8 mouse cellular contexts compared by ENCODE assay signal in genomic region chr8:121730646-121731045, GRCm38 (mm10). TPM values are rescaled to one million over a fixed set of nuclear protein-coding genes. Genes with fewer than 3 reads are reported as not detected.
A peak's percentile ranks its signal among the peaks of the same experiment; 100 is the strongest.
DNase-seq lines count a peak whose midpoint lies in the region; ATAC-seq and TF ChIP-seq lines count a peak whose summit lies in the region.
"Had no signal": no experiment of that assay in that cellular context is flagged by ENCODE, and none has a peak within 500 bp of the region (broad histone marks: within the 10 kb centered on the region; RNA-seq: fewer than 3 reads in every experiment).

No protein-coding gene starts in this region.

- no peaks in the 10 kb centered on the region for H3K4me1 ChIP-seq in lung, embryonic 14.5 days (ENCODE audit: insufficient read depth)
- peaks cover 27% of the 10 kb centered on the region for H3K4me1 ChIP-seq in embryonic facial prominence, embryonic 10.5 days
- no peaks in the 10 kb centered on the region; the same call in 1 of the 2 replicates for H3K4me1 ChIP-seq in intestine, embryonic 14.5 days (replicated peaks; ENCODE audit: control insufficient read depth, insufficient read depth, low read length)
- peaks cover 34% of the 10 kb centered on the region for H3K4me1 ChIP-seq in neural tube, embryonic 15.5 days

- ATAC-seq in lung, embryonic 14.5 days (ENCODE audit: insufficient read depth), result no peak
- no peak for ATAC-seq in intestine, embryonic 14.5 days (replicated peaks; ENCODE audit: low FRiP score, low TSS enrichment, low read depth)
- peak; percentile 25; the same call in 1 of the 2 replicates for ATAC-seq in neural tube, embryonic 15.5 days (ENCODE audit: low FRiP score)

- H3K4me3 ChIP-seq in lung, embryonic 14.5 days (ENCODE audit: low read depth, low read length), result peak overlapping the region; percentile 43
- peak overlapping the region; percentile 62 for H3K4me3 ChIP-seq in embryonic facial prominence, embryonic 10.5 days
- peak overlapping the region; percentile 42 for H3K4me3 ChIP-seq in intestine, embryonic 14.5 days (ENCODE audit: low read depth, low read length)
- peak overlapping the region; percentile 73 for H3K4me3 ChIP-seq in neural tube, embryonic 15.5 days (replicated peaks)

- H3K4me2 ChIP-seq in lung, embryonic 14.5 days, result peak overlapping the region; percentile 91
- H3K4me2 ChIP-seq in intestine, embryonic 14.5 days (ENCODE audit: low read length), result peak overlapping the region; percentile 75
- H3K4me2 ChIP-seq in neural tube, embryonic 15.5 days, result peak overlapping the region; percentile 85

- no peak for DNase-seq in lung, embryonic 14.5 days
- DNase-seq in lung, postnatal 25 days (ENCODE audit: low spot score), result no peak
- peak; percentile 26 for DNase-seq in embryonic facial prominence, embryonic 10.5 days (ENCODE audit: low spot score)
- DNase-seq in intestine, embryonic 14.5 days (ENCODE audit: low spot score), result no peak
- no peak for DNase-seq in right cerebral cortex, postnatal 36 days (ENCODE audit: low spot score in 2 of 2)
- DNase-seq in left cerebral cortex, postnatal 4 days, result no peak

- no peak overlapping the region for H3K9ac ChIP-seq in lung, embryonic 14.5 days
- H3K9ac ChIP-seq in intestine, embryonic 14.5 days (ENCODE audit: low read length), result no peak overlapping the region
- peak overlapping the region; percentile 80 for H3K9ac ChIP-seq in neural tube, embryonic 15.5 days (replicated peaks)

- no peaks in the 10 kb centered on the region; the same call in 1 of the 2 replicates for H3K9me3 ChIP-seq in lung, embryonic 14.5 days (ENCODE audit: low read depth, low read length)
- H3K9me3 ChIP-seq in embryonic facial prominence, embryonic 10.5 days, result no peaks in the 10 kb centered on the region
- no peaks in the 10 kb centered on the region for H3K9me3 ChIP-seq in intestine, embryonic 14.5 days (ENCODE audit: control insufficient read depth, low read length)
- H3K9me3 ChIP-seq in neural tube, embryonic 15.5 days (replicated peaks), result no peaks in the 10 kb centered on the region

- intact Hi-C loops in left cerebral cortex, postnatal 4 days (cut with DNase I), result no loop called here

- H3K36me3 ChIP-seq in lung, embryonic 14.5 days (ENCODE audit: insufficient read depth), result no peaks in the 10 kb centered on the region
- H3K36me3 ChIP-seq in embryonic facial prominence, embryonic 10.5 days (replicated peaks), result no peaks in the 10 kb centered on the region
- no peaks in the 10 kb centered on the region for H3K36me3 ChIP-seq in intestine, embryonic 14.5 days (ENCODE audit: control insufficient read depth, insufficient read depth, low read length)
- H3K36me3 ChIP-seq in neural tube, embryonic 15.5 days, result no peaks in the 10 kb centered on the region

- H3K27me3 ChIP-seq in lung, embryonic 14.5 days (ENCODE audit: insufficient read depth, low read length), result peaks cover 54% of the 10 kb centered on the region
- H3K27me3 ChIP-seq in embryonic facial prominence, embryonic 10.5 days (replicated peaks; ENCODE audit: low read depth, poor library complexity, severe bottlenecking), result peaks cover 83% of the 10 kb centered on the region
- H3K27me3 ChIP-seq in intestine, embryonic 14.5 days (replicated peaks; ENCODE audit: control insufficient read depth, insufficient read depth, low read length), result peaks cover 67% of the 10 kb centered on the region
- peaks cover 25% of the 10 kb centered on the region for H3K27me3 ChIP-seq in neural tube, embryonic 15.5 days (replicated peaks)

- no peak overlapping the region for H3K27ac ChIP-seq in lung, embryonic 14.5 days (ENCODE audit: low read depth)
- H3K27ac ChIP-seq in embryonic facial prominence, embryonic 10.5 days (replicated peaks), result no peak overlapping the region
- H3K27ac ChIP-seq in intestine, embryonic 14.5 days (ENCODE audit: low read depth), result no peak overlapping the region
- H3K27ac ChIP-seq in neural tube, embryonic 15.5 days (replicated peaks), result peak overlapping the region; percentile 71

- no peak for TF ChIP-seq CTCF in lung, embryonic 14.5 days (IDR thresholded peaks at IDR 0.05; ENCODE audit: low read depth)

- WGBS in lung, embryonic 14.5 days, result 1% methylated on average over 36 of the region's 37 CpGs
- under 1% methylated on average over 37 of the region's 37 CpGs for WGBS in embryonic facial prominence, embryonic 10.5 days
- WGBS in intestine, embryonic 14.5 days, result under 1% methylated on average over 37 of the region's 37 CpGs
- 0% methylated on average over 37 of the region's 37 CpGs for WGBS in neural tube, embryonic 15.5 days

RNA-seq across cellular contexts. Expression of gene Jph3, which starts 1.2 kb away (rescaled TPM):
- polyA plus RNA-seq in lung, embryonic 14.5 days (2014; fragmentation: Nextera tagmentation; extraction: Ambion mirVana), result 0.22 and 0.42 TPM in 2 replicates
- 5.2 and 5.7 TPM in 2 replicates for polyA plus RNA-seq in embryonic facial prominence, embryonic 10.5 days (2016; fragmentation: Nextera tagmentation; extraction: Ambion mirVana)
- 4.4 and 4.6 TPM in 2 replicates for polyA plus RNA-seq in intestine, embryonic 14.5 days (2014; fragmentation: Nextera tagmentation; extraction: Ambion mirVana)
- polyA plus RNA-seq in neural tube, embryonic 15.5 days (2015; fragmentation: Nextera tagmentation; extraction: Ambion mirVana), result 107 and 133 TPM in 2 replicates
- 100 to 1,000 TPM; 116 to 119 TPM for total RNA-seq in left cerebral cortex, postnatal 4 days (2021)
- total RNA-seq: liver, adult 2 months had no signal
- polyA plus RNA-seq: liver, adult 2 months had no signal

Comparison
In these comparisons a context has a peak if more than half of its experiments do, and no peak if none do; other contexts are left out.
1. RNA of gene Jph3, which starts 1.2 kb away (polyA plus RNA-seq): 107 to 133 TPM in neural tube, embryonic 15.5 days; 5.2 to 5.7 TPM in embryonic facial prominence, embryonic 10.5 days, 4.4 to 4.6 TPM in intestine, embryonic 14.5 days and 0.22 to 0.42 TPM in lung, embryonic 14.5 days; every median in the first group is over 10 times any median in the second.
2. Peak in every context shown above with its lines, with median percentiles within 50 percentile points of each other: H3K4me2 ChIP-seq and H3K4me3 ChIP-seq.